Mouse (Mus musculus): ENCODE data around the gene Rmdn3. TPM values are rescaled to one million over a fixed set of nuclear protein-coding genes. Genes with fewer than 3 reads are reported as not detected.

The Rmdn3 gene
- polyA plus RNA-seq, 1 experiment from 2014 or later: 42.9 TPM

Other genes with a start within 250 kb of the Rmdn3 start
- 20.1 and 21.1 TPM in 2 replicates for gene Chst14, start 230.5 kb downstream of the Rmdn3 start, polyA plus RNA-seq (2015; fragmentation: Nextera tagmentation; extraction: Ambion mirVana)
- 23.8 and 24.0 TPM in 2 replicates for gene Ccdc32, start 127.6 kb downstream of the Rmdn3 start, polyA plus RNA-seq (2015; fragmentation: Nextera tagmentation; extraction: Ambion mirVana)
- gene Rpusd2, start 122.2 kb downstream of the Rmdn3 start, polyA plus RNA-seq (2015; fragmentation: Nextera tagmentation; extraction: Ambion mirVana): 3.0 and 3.3 TPM in 2 replicates
- gene Knl1, start 109.9 kb downstream of the Rmdn3 start, polyA plus RNA-seq (2015; fragmentation: Nextera tagmentation; extraction: Ambion mirVana): 39.3 and 44.8 TPM in 2 replicates
- gene Rad51, start 44.2 kb downstream of the Rmdn3 start, polyA plus RNA-seq (2015; fragmentation: Nextera tagmentation; extraction: Ambion mirVana): 33.1 and 36.6 TPM in 2 replicates
- 5.9 and 9.9 TPM in 2 replicates for gene Gchfr, start 10.7 kb upstream of the Rmdn3 start, polyA plus RNA-seq (2015; fragmentation: Nextera tagmentation; extraction: Ambion mirVana)
- gene Gm14137, start 17.5 kb upstream of the Rmdn3 start, polyA plus RNA-seq (2015; fragmentation: Nextera tagmentation; extraction: Ambion mirVana): 3.6 and 5.9 TPM in 2 replicates
- 51.6 and 55.2 TPM in 2 replicates for gene Zfyve19, start 51.6 kb upstream of the Rmdn3 start, polyA plus RNA-seq (2015; fragmentation: Nextera tagmentation; extraction: Ambion mirVana)
- 13.8 and 16.7 TPM in 2 replicates for gene Dnajc17, start 51.8 kb upstream of the Rmdn3 start, polyA plus RNA-seq (2015; fragmentation: Nextera tagmentation; extraction: Ambion mirVana)
- 3.4 TPM in 2 replicates for gene Ppp1r14d, start 72.9 kb upstream of the Rmdn3 start, polyA plus RNA-seq (2015; fragmentation: Nextera tagmentation; extraction: Ambion mirVana)
- gene Spint1, start 80.3 kb upstream of the Rmdn3 start, polyA plus RNA-seq (2015; fragmentation: Nextera tagmentation; extraction: Ambion mirVana): 78.6 and 95.9 TPM in 2 replicates
- 30.2 and 34.5 TPM in 2 replicates for gene Rhov, start 114.2 kb upstream of the Rmdn3 start, polyA plus RNA-seq (2015; fragmentation: Nextera tagmentation; extraction: Ambion mirVana)
- 17.5 and 19.8 TPM in 2 replicates for gene Vps18, start 131.7 kb upstream of the Rmdn3 start, polyA plus RNA-seq (2015; fragmentation: Nextera tagmentation; extraction: Ambion mirVana)
- gene Dll4, start 168.8 kb upstream of the Rmdn3 start, polyA plus RNA-seq (2015; fragmentation: Nextera tagmentation; extraction: Ambion mirVana): 6.8 and 8.2 TPM in 2 replicates
- gene Chac1, start 194.2 kb upstream of the Rmdn3 start, polyA plus RNA-seq (2015; fragmentation: Nextera tagmentation; extraction: Ambion mirVana): 1.5 and 2.4 TPM in 2 replicates